Mouse (Mus musculus) heart, postnatal 4 days (tissue): ENCODE data around the gene Pck2. TPM values are rescaled to one million over a fixed set of nuclear protein-coding genes. Genes with fewer than 3 reads are reported as not detected.

Experiments
- total RNA-seq, 2 experiments: library from RNA; stranded (reverse); gene quantifications; 2 replicates each; pipeline ENCODE4 v1.2.3; 2021

Pck2 gene
- total RNA-seq, 2 experiments from 2014 or later = 19.7 to 21.5 TPM

Other genes starting within 250 kb of the Pck2 start
- 100 to 1,000 TPM; 102 to 115 TPM for gene Dhrs4, start 61.5 kb upstream of the Pck2 start, total RNA-seq
- gene Carmil3, start 49.6 kb upstream of the Pck2 start, total RNA-seq = 1 to 10 TPM; 2.9 to 5.9 TPM
- gene Cpne6, start 29.8 kb upstream of the Pck2 start, total RNA-seq = under 1 TPM in 1 of 2 experiments, not detected in 1; 0.12 TPM
- gene Nrl, start 15.3 kb upstream of the Pck2 start, total RNA-seq = not detected
- gene Dcaf11, start 19.7 kb downstream of the Pck2 start, total RNA-seq = 10 to 100 TPM; 60.8 to 63.0 TPM
- not detected for gene A730061H03Rik, start 20.1 kb downstream of the Pck2 start, total RNA-seq
- 100 to 1,000 TPM; 122 to 152 TPM for gene Fitm1, start 35.4 kb downstream of the Pck2 start, total RNA-seq
- 100 to 1,000 TPM; 232 to 244 TPM for gene Psme1, start 37.9 kb downstream of the Pck2 start, total RNA-seq
- 10 to 100 TPM; 37.3 to 40.1 TPM for gene Emc9, start 45.0 kb downstream of the Pck2 start, total RNA-seq
- gene Psme2, start 50.8 kb downstream of the Pck2 start, total RNA-seq = 100 to 1,000 TPM; 127 to 153 TPM
- 10 to 100 TPM; 25.9 to 27.9 TPM for gene Rnf31, start 51.4 kb downstream of the Pck2 start, total RNA-seq
- 1 to 10 TPM; 7.6 to 9.9 TPM for gene Irf9, start 63.3 kb downstream of the Pck2 start, total RNA-seq
- under 1 TPM; 0.43 to 0.54 TPM for gene Rec8, start 77.8 kb downstream of the Pck2 start, total RNA-seq
- gene Ipo4, start 95.7 kb downstream of the Pck2 start, total RNA-seq = 10 to 100 TPM; 64.6 to 67.1 TPM
- 1 to 10 TPM; 3.7 to 4.3 TPM for gene Gm49378, start 97.6 kb downstream of the Pck2 start, total RNA-seq
- 10 to 100 TPM; 60.1 to 72.3 TPM for gene Tm9sf1, start 103.5 kb downstream of the Pck2 start, total RNA-seq
- 1 to 10 TPM; 1.1 to 1.2 TPM for gene Tssk4, start 109.9 kb downstream of the Pck2 start, total RNA-seq
- 10 to 100 TPM; 63.2 to 66.7 TPM for gene Mdp1, start 120.2 kb downstream of the Pck2 start, total RNA-seq
- gene Gmpr2, start 131.7 kb downstream of the Pck2 start, total RNA-seq = 10 to 100 TPM; 16.6 to 21.0 TPM
- 100 to 1,000 TPM; 296 to 328 TPM for gene Nedd8, start 131.9 kb downstream of the Pck2 start, total RNA-seq
- gene Tinf2, start 141.6 kb downstream of the Pck2 start, total RNA-seq = 10 to 100 TPM; 23.4 to 25.7 TPM
- gene Tgm1, start 173.7 kb downstream of the Pck2 start, total RNA-seq = under 1 TPM; 0.20 to 0.50 TPM
- gene Rabggta, start 182.0 kb downstream of the Pck2 start, total RNA-seq = 10 to 100 TPM; 13.1 to 13.9 TPM
- 10 to 100 TPM; 46.0 to 51.4 TPM for gene Dhrs1, start 205.4 kb downstream of the Pck2 start, total RNA-seq
- gene Nop9, start 205.4 kb downstream of the Pck2 start, total RNA-seq = 10 to 100 TPM; 17.8 to 18.3 TPM
- gene Cideb, start 218.2 kb downstream of the Pck2 start, total RNA-seq = 1 to 10 TPM; 1.2 to 2.2 TPM
- gene Ltb4r2, start 221.2 kb downstream of the Pck2 start, total RNA-seq = under 1 TPM; 0.11 to 0.26 TPM
- gene Ltb4r1, start 225.7 kb downstream of the Pck2 start, total RNA-seq = under 1 TPM; 0.50 TPM
- 10 to 100 TPM; 18.9 to 22.3 TPM for gene Adcy4, start 243.8 kb downstream of the Pck2 start, total RNA-seq
- 10 to 100 TPM; 10.6 to 14.0 TPM for gene Ripk3, start 248.6 kb downstream of the Pck2 start, total RNA-seq